In genomic region chr1:51888046-51888813, GRCm38 (mm10) we compare ENCODE assay signal across 14 mouse cellular contexts. TPM values are rescaled to one million over a fixed set of nuclear protein-coding genes. Genes with fewer than 3 reads are reported as not detected.
DNase-seq lines count a peak whose midpoint lies in the region; ATAC-seq and TF ChIP-seq lines count a peak whose summit lies in the region.
"Had no signal": no experiment of that assay in that cellular context is flagged by ENCODE, and none has a peak within 500 bp of the region (broad histone marks: within the 10 kb centered on the region; RNA-seq: fewer than 3 reads in every experiment).

No protein-coding gene starts in this region.

- no peak overlapping the region for H3K27ac ChIP-seq in heart, postnatal 0 days (ENCODE audit: low read depth)
- H3K27ac ChIP-seq in embryonic facial prominence, embryonic 12.5 days: no peak overlapping the region
- H3K27ac ChIP-seq in hindbrain, embryonic 10.5 days: peak overlapping the region; percentile 13
- H3K27ac ChIP-seq in midbrain, postnatal 0 days (ENCODE audit: low read depth, low read length): no peak overlapping the region
- H3K27ac ChIP-seq: heart, embryonic 15.5 days; stomach, embryonic 15.5 days had no signal

- TF ChIP-seq EP300 in heart, postnatal 0 days (IDR thresholded peaks at IDR 0.05; ENCODE audit: low read depth): no peak

- peaks cover 26% of the 10 kb centered on the region for H3K4me1 ChIP-seq in heart, postnatal 0 days (ENCODE audit: control insufficient read depth, insufficient read depth)
- peaks cover 42% of the 10 kb centered on the region for H3K4me1 ChIP-seq in embryonic facial prominence, embryonic 12.5 days
- H3K4me1 ChIP-seq in hindbrain, embryonic 10.5 days (replicated peaks): peaks cover 45% of the 10 kb centered on the region
- no peaks in the 10 kb centered on the region; the same call in 1 of the 2 replicates for H3K4me1 ChIP-seq in midbrain, postnatal 0 days (ENCODE audit: insufficient read depth, low read length)
- H3K4me1 ChIP-seq: megakaryocyte, embryonic 14.5 days had no signal

- no peak overlapping the region for H3K4me3 ChIP-seq in heart, postnatal 0 days (ENCODE audit: low read depth, low read length)
- H3K4me3 ChIP-seq in embryonic facial prominence, embryonic 12.5 days: no peak overlapping the region
- H3K4me3 ChIP-seq in hindbrain, embryonic 10.5 days: no peak overlapping the region
- H3K4me3 ChIP-seq in midbrain, postnatal 0 days (ENCODE audit: low read depth, low read length): no peak overlapping the region
- H3K4me3 ChIP-seq: heart, embryonic 15.5 days; megakaryocyte, embryonic 14.5 days; stomach, embryonic 15.5 days had no signal

- DNase-seq in heart, postnatal 0 days (ENCODE audit: low spot score): no peak
- no peak for DNase-seq in heart, adult 11 months
- DNase-seq in hindbrain, embryonic 10.5 days (ENCODE audit: low spot score): no peak
- peak; percentile 27 for DNase-seq in midbrain, postnatal 0 days (ENCODE audit: low spot score)
- no peak for DNase-seq in right cerebral cortex, postnatal 36 days (ENCODE audit: low spot score in 2 of 2)
- no peak for DNase-seq in layer of hippocampus, postnatal 36 days
- DNase-seq: gastrocnemius, postnatal 25 days; kidney, postnatal 14 days; thymus, postnatal 36 days had no signal

- peak; percentile 8; the same call in 1 of the 2 replicates for ATAC-seq in heart, postnatal 0 days (ENCODE audit: insufficient read depth, low read depth)
- peak; percentile 49; the same call in 1 of the 2 replicates for ATAC-seq in embryonic facial prominence, embryonic 12.5 days (ENCODE audit: insufficient number of reproducible peaks, insufficient read depth, low FRiP score, low TSS enrichment)
- ATAC-seq in midbrain, postnatal 0 days (ENCODE audit: low FRiP score): no peak
- ATAC-seq: intestine, embryonic 16.5 days had no signal

- H3K4me2 ChIP-seq in heart, postnatal 0 days (ENCODE audit: low read depth, low read length): no peak overlapping the region
- no peak overlapping the region for H3K4me2 ChIP-seq in embryonic facial prominence, embryonic 12.5 days (replicated peaks)
- no peak overlapping the region for H3K4me2 ChIP-seq in midbrain, postnatal 0 days (ENCODE audit: low read depth, low read length, poor library complexity, severe bottlenecking)
- H3K4me2 ChIP-seq: heart, embryonic 15.5 days; stomach, embryonic 15.5 days had no signal

- WGBS in heart, postnatal 0 days: 78% methylated on average over 9 of the region's 9 CpGs
- 75% methylated on average over 9 of the region's 9 CpGs for WGBS in embryonic facial prominence, embryonic 12.5 days
- WGBS in hindbrain, embryonic 10.5 days: 71% methylated on average over 9 of the region's 9 CpGs
- 76% methylated on average over 9 of the region's 9 CpGs for WGBS in midbrain, postnatal 0 days

- TF ChIP-seq CTCF in heart, postnatal 0 days (IDR thresholded peaks at IDR 0.05; ENCODE audit: low read depth): no peak
- no peak for TF ChIP-seq CTCF in midbrain, postnatal 0 days (IDR thresholded peaks at IDR 0.05)

- H3K9ac ChIP-seq in heart, postnatal 0 days (replicated peaks; ENCODE audit: low read depth, low read length): no peak overlapping the region
- no peak overlapping the region for H3K9ac ChIP-seq in embryonic facial prominence, embryonic 12.5 days
- no peak overlapping the region for H3K9ac ChIP-seq in midbrain, postnatal 0 days (replicated peaks; ENCODE audit: low read length, poor library complexity, severe bottlenecking)
- H3K9ac ChIP-seq: heart, embryonic 15.5 days; stomach, embryonic 15.5 days had no signal

- no peaks in the 10 kb centered on the region for H3K36me3 ChIP-seq in heart, postnatal 0 days (replicated peaks; ENCODE audit: control insufficient read depth, insufficient read depth, low read length)
- H3K36me3 ChIP-seq in embryonic facial prominence, embryonic 12.5 days: 0 out of 2 replicates have a peak, but pooled peaks cover under 1% of the 10 kb centered on the region
- peaks cover 2% of the 10 kb centered on the region; the same call in 1 of the 2 replicates for H3K36me3 ChIP-seq in hindbrain, embryonic 10.5 days
- H3K36me3 ChIP-seq in midbrain, postnatal 0 days (ENCODE audit: insufficient read depth, low read length): no peaks in the 10 kb centered on the region
- H3K36me3 ChIP-seq: heart, embryonic 15.5 days; stomach, embryonic 15.5 days had no signal

- H3K9me3 ChIP-seq in heart, postnatal 0 days (replicated peaks; ENCODE audit: control insufficient read depth, low read length): no peaks in the 10 kb centered on the region
- H3K9me3 ChIP-seq in embryonic facial prominence, embryonic 12.5 days: no peaks in the 10 kb centered on the region
- no peaks in the 10 kb centered on the region for H3K9me3 ChIP-seq in hindbrain, embryonic 10.5 days
- no peaks in the 10 kb centered on the region for H3K9me3 ChIP-seq in midbrain, postnatal 0 days (ENCODE audit: low read length)
- H3K9me3 ChIP-seq: heart, embryonic 15.5 days; megakaryocyte, embryonic 14.5 days; stomach, embryonic 15.5 days had no signal

- H3K27me3 ChIP-seq in heart, postnatal 0 days (ENCODE audit: control insufficient read depth, insufficient read depth, low read length): no peaks in the 10 kb centered on the region
- H3K27me3 ChIP-seq in embryonic facial prominence, embryonic 12.5 days: no peaks in the 10 kb centered on the region
- no peaks in the 10 kb centered on the region for H3K27me3 ChIP-seq in hindbrain, embryonic 10.5 days (ENCODE audit: insufficient read depth, poor library complexity, severe bottlenecking)
- H3K27me3 ChIP-seq in midbrain, postnatal 0 days (ENCODE audit: insufficient read depth, low read length): no peaks in the 10 kb centered on the region
- H3K27me3 ChIP-seq: heart, embryonic 15.5 days; stomach, embryonic 15.5 days had no signal

RNA-seq across cellular contexts. Expression of gene Myo1b, which starts 27.6 kb away (rescaled TPM):
- total RNA-seq in heart, postnatal 0 days (2014; rRNA removed; ENCODE audit: low replicate concordance): 12.6 and 14.0 TPM in 2 replicates
- 22.8 and 24.3 TPM in 2 replicates for polyA plus RNA-seq in heart, postnatal 0 days (2015; fragmentation: Nextera tagmentation; extraction: Ambion mirVana)
- polyA plus RNA-seq in embryonic facial prominence, embryonic 12.5 days (2016; fragmentation: Nextera tagmentation; extraction: Ambion mirVana): 100 and 110 TPM in 2 replicates
- polyA plus RNA-seq in hindbrain, embryonic 10.5 days (2016; fragmentation: Nextera tagmentation; extraction: Ambion mirVana): 72.6 and 77.6 TPM in 2 replicates
- 33.5 and 45.5 TPM in 2 replicates for total RNA-seq in midbrain, postnatal 0 days (2014; rRNA removed)
- 39.5 and 41.0 TPM in 2 replicates for polyA plus RNA-seq in midbrain, postnatal 0 days (2015; fragmentation: Nextera tagmentation; extraction: Ambion mirVana)
- 10 to 100 TPM; 12.2 TPM for total RNA-seq in layer of hippocampus, postnatal 36 days (2021)
